Mouse (Mus musculus): ENCODE results near the gene Tmem30b.

DNA sequence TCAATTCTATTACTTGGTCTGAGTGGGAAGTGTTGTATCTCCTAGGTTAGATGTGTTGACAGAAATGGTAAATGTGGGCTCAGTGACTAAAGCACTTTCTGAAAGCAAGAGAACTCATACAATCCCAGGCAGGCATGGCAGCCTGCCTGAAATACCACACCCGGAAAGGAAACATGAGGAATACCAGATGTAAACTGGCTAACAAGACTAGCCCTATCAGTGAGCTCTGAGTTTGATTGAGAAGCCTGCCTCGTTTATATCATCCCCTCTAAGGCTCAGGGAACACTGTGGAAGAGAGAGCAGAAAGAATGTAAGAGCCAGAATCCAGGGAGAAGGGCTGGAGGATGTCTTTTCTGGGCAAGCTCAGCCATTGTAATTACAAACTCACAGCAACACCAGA is 7.0 kb downstream of the Tmem30b start:
- no peak for TF ChIP-seq CTCF (IDR thresholded peaks at IDR 0.05; ENCODE audit: low read depth, low read length)
- no peak for TF ChIP-seq POLR2A (IDR thresholded peaks at IDR 0.05; ENCODE audit: borderline replicate concordance, low read depth, low read length)

Data from bone marrow macrophage, adult 2 months (primary cell).